Mouse (Mus musculus) spleen, postnatal 4 days (tissue): ENCODE results near the gene Mmp14.
A peak's percentile ranks its signal among the peaks of the same experiment; 100 is the strongest.

Experiments used
- DNase-seq, 2 experiments: peaks; one replicate each; pipeline ENCODE4 v3.0.0; 2022; ENCODE audit warnings: low spot score in 2 of 2

Mmp14 gene

DNA sequence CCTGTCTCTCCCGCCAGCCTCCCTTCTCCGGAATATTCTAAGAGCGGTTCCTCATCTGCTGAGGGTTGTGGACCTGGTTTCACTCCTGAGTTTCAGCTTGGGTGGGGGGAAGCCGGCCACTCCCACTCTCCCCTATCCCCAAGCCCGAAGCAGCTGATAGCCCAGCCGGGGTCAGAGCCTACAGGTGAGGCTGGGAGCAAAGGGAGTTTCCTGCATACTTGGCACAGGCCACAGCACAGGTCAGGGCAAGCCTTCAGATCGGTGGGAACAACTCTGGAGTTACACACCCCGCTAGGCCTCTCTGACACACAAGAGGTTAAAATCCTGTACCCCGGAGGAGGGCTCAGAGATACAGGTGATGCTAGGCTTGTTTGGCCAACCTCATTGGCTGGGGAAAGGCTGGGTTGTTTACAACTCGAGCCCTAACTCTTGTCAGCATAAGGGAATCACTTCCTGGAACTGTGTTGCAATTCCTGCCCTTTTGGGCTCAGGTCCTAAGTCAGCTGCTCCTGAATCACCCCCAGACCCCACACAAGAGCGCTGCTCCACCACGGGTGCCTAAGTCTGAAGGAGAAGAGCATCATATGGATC lies 2.6 kb downstream of the Mmp14 start:
- no peak for DNase-seq

- DNase-seq: no peak
These were observed 3.9 kb downstream of the Mmp14 start for GRCm38 (mm10) chr14:54435194-54435918.

DNA sequence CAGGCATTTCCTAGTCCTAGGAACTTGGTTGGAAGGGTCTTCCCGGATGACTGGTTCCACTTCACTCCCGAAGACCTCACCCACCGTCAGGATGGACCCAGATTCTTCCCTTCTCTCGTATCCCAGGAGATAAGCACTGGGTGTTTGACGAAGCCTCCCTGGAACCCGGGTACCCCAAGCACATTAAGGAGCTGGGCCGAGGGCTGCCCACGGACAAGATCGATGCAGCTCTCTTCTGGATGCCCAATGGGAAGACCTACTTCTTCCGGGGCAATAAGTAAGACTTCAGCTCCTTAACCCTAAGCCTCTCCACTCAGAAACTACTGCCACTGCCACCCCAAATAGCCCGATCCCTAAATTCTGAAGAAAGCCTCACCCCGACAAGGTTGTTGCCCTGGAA lies 7.7 kb downstream of the Mmp14 start:
- DNase-seq: peak in 1 of 2 experiments; percentile 58

GRCm38 (mm10) chr14:54439610-54440009 lies 8.2 kb downstream of the Mmp14 start:
- DNase-seq: no peak

- peak in 1 of 2 experiments; percentile 61 for DNase-seq
These were observed 9.1 kb downstream of the Mmp14 start for GRCm38 (mm10) chr14:54440538-54440937.

- peak in 1 of 2 experiments; percentile 56 for DNase-seq
These were observed 10.0 kb downstream of the Mmp14 start for GRCm38 (mm10) chr14:54441365-54441764.

- DNase-seq: no peak
These were observed 11.1 kb downstream of the Mmp14 start for GRCm38 (mm10) chr14:54442548-54442947.

- no peak for DNase-seq
These were observed 11.8 kb downstream of the Mmp14 start for GRCm38 (mm10) chr14:54443196-54443595.

DNA sequence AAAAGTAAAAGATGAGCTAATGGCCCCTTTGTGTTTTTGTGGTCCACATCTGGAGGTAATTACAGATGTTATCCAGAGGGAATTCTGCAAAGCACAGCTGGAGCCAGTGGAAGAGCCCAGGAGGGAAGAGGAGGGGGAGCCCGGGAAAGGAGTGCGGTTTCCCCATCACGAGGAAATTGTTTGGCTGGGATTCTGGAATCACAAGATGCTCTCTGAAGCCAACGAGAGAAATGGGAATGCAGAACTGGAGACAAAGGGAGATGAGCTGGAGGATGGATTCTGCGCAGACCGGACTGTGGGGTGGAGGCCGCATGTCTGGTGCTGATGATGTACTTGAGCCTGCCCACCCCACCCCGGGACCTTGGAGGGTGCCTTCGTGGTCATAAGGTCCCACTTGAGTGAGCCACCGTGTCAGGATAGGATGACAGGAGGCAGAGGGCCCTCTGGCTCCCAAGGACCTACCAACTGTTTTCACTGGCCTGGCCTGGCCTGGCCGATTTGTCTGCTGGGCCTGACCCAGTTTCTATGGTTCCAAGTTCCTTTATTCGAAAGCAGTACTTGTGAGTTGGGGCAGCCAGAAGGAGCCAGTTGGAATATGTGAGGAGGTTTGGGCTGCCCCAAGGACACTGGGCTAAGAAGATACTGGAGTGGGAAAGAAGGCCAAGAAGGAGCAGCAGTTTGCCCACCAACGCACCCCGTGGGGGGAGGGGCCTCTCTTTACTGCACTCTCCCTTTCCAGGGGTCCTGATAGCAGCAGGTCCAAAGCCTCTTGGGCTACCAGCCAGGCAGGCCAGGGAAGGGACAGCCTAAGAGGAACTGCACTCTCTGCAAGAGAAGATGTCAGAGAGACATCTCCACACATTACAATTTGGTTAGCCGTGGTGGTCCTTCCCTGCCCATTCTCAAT lies 12.6 kb downstream of the Mmp14 start:
- DNase-seq: no peak

DNA sequence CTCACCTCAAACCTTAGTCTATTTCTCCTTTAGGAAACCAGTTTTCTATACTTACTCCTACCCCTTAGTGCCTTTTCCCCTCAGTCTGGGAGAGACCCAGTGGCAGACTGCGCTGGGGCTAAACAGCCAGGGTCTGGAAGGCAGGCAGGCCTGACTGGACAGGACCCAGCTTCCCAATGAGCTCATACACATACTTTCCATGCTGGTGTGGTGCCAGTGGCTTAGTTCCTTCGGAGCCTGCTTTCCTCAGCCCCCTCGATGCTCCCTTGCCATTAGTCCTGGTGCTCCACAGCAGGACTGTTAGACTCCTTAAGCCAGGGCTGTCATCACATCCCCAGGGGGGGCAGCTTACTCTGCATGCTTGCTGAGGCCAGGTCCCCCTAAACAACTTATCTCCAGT lies 14.1 kb downstream of the Mmp14 start:
- no peak for DNase-seq

DNA sequence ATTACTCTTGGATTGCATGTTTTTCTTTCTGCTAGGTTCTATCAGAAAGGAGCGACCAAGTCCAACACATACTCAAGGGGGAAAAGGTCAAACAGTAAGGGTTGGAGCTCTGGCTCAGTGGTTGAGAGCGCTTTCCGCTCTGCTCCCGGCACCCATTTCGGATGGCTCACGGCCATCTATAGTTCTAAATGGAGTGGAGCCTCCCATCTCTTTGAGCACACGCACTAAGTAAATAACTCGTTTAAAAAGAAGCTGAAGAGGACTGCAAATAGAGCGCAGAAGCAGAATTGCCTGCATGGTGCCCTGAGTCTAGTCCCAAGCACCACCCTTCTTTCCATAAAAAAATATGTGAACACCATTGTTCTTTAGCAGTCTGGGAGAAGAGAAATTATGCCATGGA lies 22.2 kb downstream of the Mmp14 start:
- no peak for DNase-seq

DNA sequence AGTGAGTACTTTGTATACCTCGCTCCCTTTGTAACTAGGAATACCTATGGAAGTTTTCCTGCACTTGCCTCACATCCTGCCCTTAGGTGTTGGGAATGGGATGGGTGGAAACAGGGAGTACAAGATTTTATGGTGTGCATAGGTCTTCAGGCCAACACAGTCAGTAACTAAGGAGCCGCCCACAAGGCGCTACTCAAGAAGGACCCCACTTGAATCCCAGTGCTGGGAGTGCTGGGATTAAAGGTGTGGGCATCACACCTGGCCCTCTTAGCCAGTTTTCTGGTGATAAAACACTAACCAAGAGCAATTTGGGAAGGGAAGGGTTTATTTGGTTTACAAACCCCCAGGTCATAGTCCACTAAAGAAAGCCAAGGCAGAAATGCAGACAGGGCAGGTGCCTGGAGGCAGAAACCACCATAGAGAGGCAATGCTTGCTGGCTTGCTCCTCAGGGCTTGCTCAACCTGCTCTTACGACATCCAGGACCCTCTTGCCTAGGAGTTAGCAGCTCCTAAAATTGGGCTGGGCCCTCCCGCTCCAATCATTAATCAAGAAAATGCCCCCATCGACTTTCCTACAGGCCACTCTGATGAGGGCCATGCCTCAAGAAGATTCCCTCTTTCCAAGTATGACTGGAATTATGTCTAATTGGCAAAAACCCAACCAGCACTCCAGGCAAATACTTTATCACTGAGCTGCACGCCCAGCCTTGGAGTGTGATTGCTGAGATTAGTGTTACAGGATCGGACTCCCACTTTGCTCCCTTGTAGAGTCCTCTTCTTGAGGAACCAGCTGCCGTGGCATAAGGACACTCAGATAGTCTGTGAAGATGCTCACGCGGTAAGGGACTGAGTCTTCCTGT lies 23.5 kb downstream of the Mmp14 start:
- no peak for DNase-seq

DNA sequence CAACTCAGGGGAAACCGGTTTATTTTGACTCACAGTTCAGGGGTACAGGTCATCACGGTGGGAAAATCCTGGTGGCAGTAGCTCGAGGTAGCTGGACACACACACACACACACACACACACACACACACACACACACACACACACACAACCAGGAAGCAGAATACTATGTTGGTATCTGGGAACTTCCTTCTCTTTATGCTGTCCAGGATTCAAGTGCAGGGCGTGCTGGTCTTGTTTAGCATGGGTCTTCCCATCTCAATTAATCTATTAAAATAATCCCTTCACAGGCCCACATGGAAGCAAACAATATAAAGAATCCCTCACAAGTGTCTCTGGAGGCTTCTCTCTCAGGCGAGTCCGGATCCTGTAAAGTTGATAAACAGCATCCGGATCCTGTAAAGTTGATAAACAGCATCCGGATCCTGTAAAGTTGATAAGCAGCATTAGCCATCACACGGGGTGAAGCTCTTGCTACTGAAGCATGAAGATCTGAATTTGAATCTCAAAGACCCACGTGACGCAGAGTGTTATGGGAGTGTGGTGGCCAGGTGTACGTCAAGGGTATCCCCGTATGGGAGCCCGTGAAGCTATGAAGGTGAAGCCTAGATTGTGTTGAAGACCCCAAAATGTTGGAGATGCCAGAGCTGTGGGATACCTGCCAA lies 26.6 kb downstream of the Mmp14 start:
- no peak for DNase-seq

DNA sequence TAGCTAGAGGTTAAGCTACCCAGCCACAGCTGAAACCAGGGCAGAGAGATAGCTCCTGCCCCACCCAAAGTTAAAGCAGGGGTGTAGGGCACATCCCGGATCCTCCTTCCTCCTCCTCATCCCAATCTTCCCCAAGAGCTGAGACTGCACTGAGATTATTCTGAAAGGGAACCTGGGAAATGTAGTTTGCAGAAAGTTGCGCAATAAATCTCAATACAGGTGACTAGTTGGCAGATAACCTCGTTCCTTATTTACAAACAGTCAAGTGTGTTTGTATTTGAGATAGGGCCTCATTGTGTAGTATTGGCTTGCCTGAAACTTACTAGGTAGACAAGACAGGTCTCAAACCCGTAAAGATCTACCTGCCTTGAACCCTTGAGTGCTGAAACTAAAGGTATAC lies 30.7 kb downstream of the Mmp14 start:
- no peak for DNase-seq

- no peak for DNase-seq
These were observed 31.9 kb downstream of the Mmp14 start for GRCm38 (mm10) chr14:54463108-54463958.

DNA sequence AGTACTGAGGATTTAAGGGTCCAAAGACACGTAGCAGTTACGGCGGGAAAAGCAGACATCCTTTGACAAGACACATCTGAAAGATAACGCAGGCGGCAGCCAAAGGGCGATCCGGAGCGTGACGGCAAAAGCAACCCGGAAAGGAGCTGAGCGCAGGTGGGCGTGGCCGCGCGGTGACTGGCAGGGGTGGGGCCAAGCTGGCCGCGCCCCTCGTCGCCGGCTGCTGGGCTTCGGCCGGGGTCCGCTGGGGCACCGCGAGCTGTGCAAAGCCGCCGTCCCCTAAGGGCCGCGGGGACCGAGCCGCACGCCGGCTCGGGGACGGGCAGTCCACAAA lies 32.5 kb downstream of the Mmp14 start, which contains the start of gene Lrp10:
TSS of gene Lrp10 (plus strand) at position 179 of the 334 bp plus-strand sequence.
- DNase-seq: peak; percentile 94 to 98

DNA sequence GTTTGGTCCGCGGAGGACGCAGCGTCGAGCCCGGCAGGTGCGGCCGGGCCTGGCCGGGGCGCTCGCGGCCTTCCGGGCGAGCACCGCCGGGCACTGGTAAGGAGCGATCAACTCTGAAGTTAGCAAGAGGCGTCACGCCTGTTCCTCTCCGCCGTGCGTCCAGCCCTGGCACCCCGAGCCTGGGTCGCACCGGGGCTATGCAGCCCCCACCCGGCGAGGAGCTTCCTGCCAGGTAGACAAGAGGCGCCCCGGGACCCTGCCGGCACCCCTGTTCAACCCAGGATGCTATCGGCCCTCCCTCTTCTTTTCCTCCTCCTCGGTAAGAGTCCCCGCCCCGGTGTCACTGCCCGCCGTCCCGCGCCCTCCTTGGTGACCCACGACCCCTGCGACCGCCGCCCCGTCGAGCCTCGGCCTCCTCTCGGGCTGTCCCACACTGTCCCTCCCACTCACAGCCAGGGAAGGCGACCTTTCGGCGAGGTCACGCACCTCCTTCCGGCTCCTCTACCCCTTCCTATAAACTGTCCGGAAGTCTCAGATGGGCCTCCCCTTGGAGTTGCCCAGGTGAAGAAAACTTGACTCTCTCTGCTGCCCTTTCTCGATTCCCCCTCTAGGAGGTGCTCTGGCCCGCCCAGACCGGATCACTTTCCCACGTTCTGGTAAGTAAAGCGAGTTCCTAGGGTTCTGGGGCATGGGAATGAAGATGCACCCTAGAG lies 33.0 kb downstream of the Mmp14 start:
- DNase-seq: peak; percentile 81 to 87

- DNase-seq: no peak
These were observed 40.1 kb downstream of the Mmp14 start for GRCm38 (mm10) chr14:54471467-54471866.

- DNase-seq: no peak
These were observed 41.3 kb downstream of the Mmp14 start for GRCm38 (mm10) chr14:54472671-54473070.
